Mouse (Mus musculus) intestine, postnatal 0 days (tissue): ENCODE results near the gene Gm17655. TPM values are rescaled to one million over a fixed set of nuclear protein-coding genes. Genes with fewer than 3 reads are reported as not detected.
A peak's percentile ranks its signal among the peaks of the same experiment; 100 is the strongest.
"Not testable (repeated sequence)": the region's sequence is repeated elsewhere in the genome, so short reads cannot be mapped to it uniquely, and the experiment has no call there.

Experiments
- ATAC-seq: fragments of 200-750 bp; cut with Nextera tagmentation; 2 replicates; pipeline ENCODE4 v1.8.0; 2017; ENCODE audit warnings: mild to moderate bottlenecking, moderate TSS enrichment, moderate library complexity
- H3K27ac ChIP-seq: fragments of 300-500 bp; sonication (generic); 2 replicates; pipeline ENCODE4 v1.5.1; 2014; ENCODE audit warnings: mild to moderate bottlenecking, low read depth, low read length, moderate library complexity
- H3K27me3 ChIP-seq: fragments of 300-500 bp; sonication (generic); replicated peaks from 2 replicates; pipeline ENCODE4 v1.6.1; 2014; ENCODE audit warnings: low read length, mixed read lengths; ENCODE audit not compliant: control insufficient read depth, insufficient read depth
- H3K36me3 ChIP-seq: fragments of 300-500 bp; sonication (generic); 2 replicates; pipeline ENCODE4 v1.6.1; 2014; ENCODE audit warnings: mild to moderate bottlenecking, moderate library complexity; ENCODE audit not compliant: control insufficient read depth, insufficient read depth
- H3K4me1 ChIP-seq: fragments of 300-500 bp; sonication (generic); replicated peaks from 2 replicates; pipeline ENCODE4 v1.6.1; 2014; ENCODE audit warnings: antibody characterized with exemption, low read length, mixed read lengths; ENCODE audit not compliant: control insufficient read depth, insufficient read depth
- H3K4me2 ChIP-seq: fragments of 300-500 bp; sonication (generic); replicated peaks from 2 replicates; pipeline ENCODE4 v1.6.1; 2014; ENCODE audit warnings: low read depth, mild to moderate bottlenecking, moderate library complexity
- H3K4me3 ChIP-seq: fragments of 300-500 bp; sonication (generic); 2 replicates; pipeline ENCODE4 v1.5.1; 2014; ENCODE audit warnings: low read depth, low read length
- H3K9ac ChIP-seq: fragments of 300-500 bp; sonication (generic); 2 replicates; pipeline ENCODE4 v1.6.1; 2014; ENCODE audit warnings: mild to moderate bottlenecking, low read depth, low read length
- H3K9me3 ChIP-seq: fragments of 300-500 bp; sonication (generic); 2 replicates; pipeline ENCODE4 v1.6.1; 2016; ENCODE audit warnings: mixed run types; ENCODE audit not compliant: control insufficient read depth
- CTCF ChIP-seq: sonication (generic); IDR thresholded peaks from 2 replicates; pipeline ENCODE4 v1.5.1; 2016; ENCODE audit warnings: low read depth, mild to moderate bottlenecking, control low read depth, antibody characterized with exemption, moderate library complexity
- WGBS: fragments of 180-500 bp; shearing (Covaris S2); extraction: QIAGEN DNeasy Blood & Tissue Kit; methylation state at CpG from one replicate; pipeline ENCODE4 v1.1.7; 2014; 5-methylcytosine and 5-hydroxymethylcytosine counted together
- polyA plus RNA-seq: library from polyadenylated mRNA; unstranded; fragments of >200 nt; fragmentation: Nextera tagmentation; extraction: Ambion mirVana; gene quantifications from 2 replicates; pipeline ENCODE4 v1.2.1, GENCODE M21; 2015

The Gm17655 gene
- 1.4 and 1.6 TPM in 2 replicates for polyA plus RNA-seq

DNA sequence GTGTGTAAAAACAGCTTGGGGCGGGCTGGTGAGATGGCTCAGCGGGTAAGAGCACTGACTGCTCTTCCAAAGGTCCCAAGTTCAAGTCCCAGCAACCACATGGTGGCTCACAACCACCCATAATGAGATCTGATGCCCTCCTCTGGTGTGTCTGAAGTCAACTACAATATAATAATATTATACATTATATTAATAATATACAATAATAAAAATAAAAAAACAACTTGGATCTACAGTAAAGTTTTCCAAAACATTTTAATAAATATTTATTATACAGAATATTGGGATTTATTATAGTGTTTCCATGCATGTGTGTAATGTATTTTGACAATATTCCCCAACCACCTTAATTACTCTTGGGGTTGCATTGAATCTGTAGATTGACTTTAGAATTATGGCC lies at the start of gene Gm17655:
TSS of gene Gm17655 (minus strand) at position 101 of the 400 bp plus-strand sequence.
- H3K4me2 ChIP-seq, H3K4me3 ChIP-seq, H3K36me3 ChIP-seq, H3K27me3 ChIP-seq, H3K4me1 ChIP-seq, ATAC-seq, H3K9ac ChIP-seq, H3K27ac ChIP-seq: not testable (repeated sequence)
- 69% methylated on average over 2 of the region's 2 CpGs for WGBS
- H3K9me3 ChIP-seq, result peaks cover 23% of the 10 kb centered on the region

DNA sequence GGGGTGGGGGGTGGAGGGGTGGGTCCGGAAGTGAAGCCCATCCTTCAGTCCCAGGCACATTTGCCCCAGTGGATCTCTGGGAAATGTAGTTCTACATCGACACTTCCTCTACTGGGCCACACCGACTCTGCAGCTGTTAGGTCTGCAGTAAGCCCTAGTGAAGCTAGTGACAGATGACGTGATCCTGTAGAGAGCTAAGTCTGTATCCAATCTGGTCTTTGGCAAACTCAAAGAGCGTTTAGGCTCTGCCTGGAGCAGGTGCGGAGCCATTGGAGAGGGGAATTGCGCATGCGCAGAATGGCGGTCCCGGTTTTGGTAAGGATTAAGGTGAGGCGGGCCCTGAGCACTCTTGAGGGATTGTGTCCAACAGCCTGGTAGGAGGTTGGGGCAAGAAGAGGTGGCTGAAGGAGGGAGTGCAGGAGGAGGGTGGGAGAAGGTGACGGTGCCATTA lies 37.7 kb upstream of the Gm17655 start, which contains the start of gene Zfp605:
TSS of gene Zfp605 (plus strand) at position 102 of the 451 bp plus-strand sequence.
- Histone ChIP-seq H3K9me3 (no peaks in the 10 kb centered on the region), H3K9ac (peak within 1 kb of the TSS; percentile 60), H3K4me1 (no peaks in the 10 kb centered on the region), H3K27ac (peak within 1 kb of the TSS; percentile 70), H3K36me3 (peaks cover 22% of the 10 kb centered on the region), H3K27me3 (no peaks in the 10 kb centered on the region), H3K4me3 (peak within 1 kb of the TSS; percentile 70), H3K4me2 (peak within 1 kb of the TSS; percentile 80)
- ATAC-seq, result peak; percentile 31
- under 1% methylated on average over 12 of the region's 12 CpGs for WGBS
- TF ChIP-seq CTCF, result no peak

DNA sequence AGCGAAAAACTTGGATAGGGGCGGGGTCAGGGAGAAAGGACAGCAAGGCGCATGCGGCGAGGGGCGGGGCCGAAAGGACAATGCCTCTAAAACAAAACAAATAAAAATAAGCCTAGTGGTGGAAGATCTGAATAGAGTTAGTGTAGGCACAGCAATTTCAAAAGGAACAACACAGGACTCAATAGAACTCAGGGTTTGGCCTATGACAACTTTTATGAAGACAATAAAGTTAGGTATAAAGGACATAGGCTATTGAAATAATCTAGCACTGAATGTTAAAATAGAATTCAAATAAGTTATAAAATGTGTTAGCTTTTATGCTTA lies 36.0 kb upstream of the Gm17655 start:
- no peaks in the 10 kb centered on the region for H3K27me3 ChIP-seq
- H3K9me3 ChIP-seq, result no peaks in the 10 kb centered on the region
- H3K27ac ChIP-seq, result peak overlapping the region; percentile 97
- no peak overlapping the region for H3K9ac ChIP-seq
- H3K4me3 ChIP-seq, result peak overlapping the region; percentile 67
- H3K4me2 ChIP-seq, result peak overlapping the region; percentile 76
- H3K36me3 ChIP-seq, result peaks cover 40% of the 10 kb centered on the region
- no peak for ATAC-seq
- peak; percentile 31; the same call in 1 of the 2 replicates for TF ChIP-seq CTCF
- 0% methylated on average over 7 of the region's 7 CpGs for WGBS
- no peaks in the 10 kb centered on the region for H3K4me1 ChIP-seq

DNA sequence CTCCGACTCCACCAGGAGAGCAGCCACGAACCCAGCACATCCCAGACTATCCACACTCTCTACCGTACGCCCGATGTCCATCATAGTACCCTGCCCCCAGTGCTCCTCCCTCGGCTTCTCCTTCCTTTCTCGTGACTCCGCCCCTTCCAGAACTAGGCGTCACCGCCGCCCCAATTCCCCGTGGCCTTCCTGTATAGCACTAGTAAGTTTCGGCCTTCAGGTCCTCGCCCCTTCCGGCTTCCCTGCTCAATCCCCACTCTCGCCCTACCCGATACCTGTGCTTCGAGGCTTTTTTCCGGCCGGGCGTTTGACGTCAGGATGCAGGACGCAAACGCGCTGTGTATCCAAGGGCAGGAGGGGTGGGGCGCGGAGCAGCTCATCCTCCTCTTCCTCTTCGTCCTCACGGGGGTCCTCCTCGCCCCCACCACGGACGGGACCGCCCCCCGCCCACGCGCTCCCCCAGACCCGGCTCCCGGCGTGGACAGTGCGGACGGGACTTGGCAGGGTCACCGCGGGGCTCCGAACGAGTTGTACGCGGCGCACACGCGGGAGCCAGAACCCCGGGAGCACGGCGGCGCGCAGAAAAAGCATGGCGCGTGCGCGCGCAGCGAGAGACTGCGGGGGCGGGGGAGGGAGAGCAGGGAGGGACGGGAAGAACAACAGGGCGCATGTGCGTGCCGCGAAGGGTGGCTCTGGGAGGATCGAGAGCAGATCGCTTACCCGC lies 35.4 kb upstream of the Gm17655 start, which contains the start of gene Gtpbp6:
TSS of gene Gtpbp6 (minus strand) at position 617 of the 724 bp plus-strand sequence.
- Histone ChIP-seq H3K4me2 (peak within 1 kb of the TSS; percentile 76), H3K4me3 (peak within 1 kb of the TSS; percentile 67), H3K9ac (peak within 1 kb of the TSS; percentile 65), H3K9me3 (no peaks in the 10 kb centered on the region), H3K36me3 (peaks cover 40% of the 10 kb centered on the region), H3K27me3 (no peaks in the 10 kb centered on the region), H3K4me1 (no peaks in the 10 kb centered on the region), H3K27ac (peak within 1 kb of the TSS; percentile 97)
- ATAC-seq, result peak; percentile 90
- TF ChIP-seq CTCF, result no peak
- under 1% methylated on average over 71 of the region's 71 CpGs for WGBS

DNA sequence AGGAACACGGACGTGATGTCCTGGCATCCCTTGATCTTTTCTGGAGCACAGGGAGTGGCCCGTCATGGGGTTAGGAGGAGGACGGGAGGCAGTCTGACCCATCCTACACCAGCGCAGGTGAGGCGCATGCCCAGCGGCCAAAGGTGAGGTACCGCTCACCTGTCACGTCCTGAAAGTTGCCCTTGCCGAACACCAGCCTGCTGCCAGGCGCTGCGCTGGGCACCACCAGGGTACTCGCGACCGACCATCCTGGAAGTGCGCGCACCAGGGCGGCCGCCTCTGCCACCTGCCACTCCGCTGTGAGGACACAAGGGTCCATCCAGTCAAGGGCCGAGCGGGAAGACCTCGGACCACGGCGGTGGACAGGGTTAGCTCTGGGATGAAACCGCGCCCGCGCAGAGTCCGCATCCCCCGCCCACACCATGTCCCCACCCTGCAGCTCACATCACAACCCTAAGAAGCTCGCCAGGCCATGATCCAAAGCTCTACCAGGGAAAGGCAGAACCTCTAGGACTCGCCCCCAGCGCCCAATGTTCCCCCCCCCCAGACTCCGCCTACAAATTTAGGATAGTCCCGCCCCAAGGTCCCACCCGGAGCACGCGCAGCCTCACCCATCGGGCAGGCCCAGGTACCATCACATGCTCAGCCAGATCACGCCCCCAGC lies 34.7 kb upstream of the Gm17655 start:
- Histone ChIP-seq H3K4me1 (no peaks in the 10 kb centered on the region; the same call in 1 of the 2 replicates), H3K9ac (peak overlapping the region; percentile 65), H3K9me3 (no peaks in the 10 kb centered on the region), H3K36me3 (peaks cover 41% of the 10 kb centered on the region), H3K4me3 (peak overlapping the region; percentile 67), H3K27ac (peak overlapping the region; percentile 97), H3K4me2 (peak overlapping the region; percentile 76), H3K27me3 (no peaks in the 10 kb centered on the region)
- TF ChIP-seq CTCF, result no peak
- 8% methylated on average over 39 of the region's 41 CpGs for whole genome bisulfite sequencing
- peak; percentile 19; the same call in 1 of the 2 replicates for ATAC-seq

DNA sequence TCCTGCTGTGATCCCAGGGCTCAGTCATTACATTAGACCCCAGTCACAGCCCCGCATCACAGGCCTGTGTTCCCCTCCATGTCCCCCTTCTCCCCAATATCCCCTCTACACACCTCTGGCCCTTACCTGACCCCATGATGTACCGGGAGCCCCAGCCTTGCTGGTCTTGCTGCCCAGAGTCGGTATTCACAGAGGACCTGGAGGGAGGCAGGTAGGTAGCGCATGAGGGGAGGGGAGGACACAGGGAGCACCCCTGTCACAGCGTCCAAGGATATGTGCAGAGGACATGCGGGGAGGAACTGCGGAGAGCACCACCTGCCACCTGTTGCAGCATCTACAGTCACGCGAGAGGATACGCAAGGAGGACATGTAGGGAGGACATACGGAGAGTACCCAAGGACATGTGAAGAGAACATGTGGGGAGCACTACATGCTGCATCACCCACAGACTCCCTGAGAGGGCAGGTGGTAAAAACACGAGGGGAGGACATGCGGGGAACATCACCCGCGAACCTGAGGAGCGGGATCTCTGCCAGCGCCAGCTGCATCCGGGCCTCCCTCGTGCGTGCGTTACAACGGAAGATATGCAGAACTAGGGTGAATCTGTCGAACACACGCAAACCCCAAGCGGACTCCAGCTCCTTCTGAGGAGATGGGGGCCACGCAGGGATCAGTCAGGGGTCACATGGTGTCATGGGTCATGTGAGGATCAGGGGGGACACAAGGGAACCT lies 34.0 kb upstream of the Gm17655 start:
- H3K9me3 ChIP-seq, result no peaks in the 10 kb centered on the region
- WGBS, result 93% methylated on average over 26 of the region's 26 CpGs
- TF ChIP-seq CTCF, result no peak
- ATAC-seq, result no peak
- peaks cover 41% of the 10 kb centered on the region for H3K36me3 ChIP-seq
- H3K9ac ChIP-seq, result peak overlapping the region; percentile 65; the same call in 1 of the 2 replicates
- H3K27ac ChIP-seq, result peak overlapping the region; percentile 97; the same call in 1 of the 2 replicates
- H3K27me3 ChIP-seq, result no peaks in the 10 kb centered on the region
- H3K4me2 ChIP-seq, result peak overlapping the region; percentile 76
- no peaks in the 10 kb centered on the region; the same call in none of the 2 replicates for H3K4me1 ChIP-seq
- peak overlapping the region; percentile 67 for H3K4me3 ChIP-seq
